Mouse (Mus musculus) lung, adult 2 months (tissue): ENCODE results near the gene Fbxo39.

ENCODE experiments used
- CTCF ChIP-seq: fragments of 200-500 bp; IDR thresholded peaks from 2 replicates; pipeline ENCODE4 v1.5.1; 2011; ENCODE audit warnings: mild to moderate bottlenecking, low read length, control low read depth; ENCODE audit not compliant: insufficient read depth
- POLR2A ChIP-seq: fragments of 200-500 bp; IDR thresholded peaks from 2 replicates; pipeline ENCODE4 v1.6.1; 2011; ENCODE audit warnings: low read depth, mild to moderate bottlenecking, control low read depth, low read length, borderline replicate concordance; ENCODE audit errors: extremely low read depth

DNA sequence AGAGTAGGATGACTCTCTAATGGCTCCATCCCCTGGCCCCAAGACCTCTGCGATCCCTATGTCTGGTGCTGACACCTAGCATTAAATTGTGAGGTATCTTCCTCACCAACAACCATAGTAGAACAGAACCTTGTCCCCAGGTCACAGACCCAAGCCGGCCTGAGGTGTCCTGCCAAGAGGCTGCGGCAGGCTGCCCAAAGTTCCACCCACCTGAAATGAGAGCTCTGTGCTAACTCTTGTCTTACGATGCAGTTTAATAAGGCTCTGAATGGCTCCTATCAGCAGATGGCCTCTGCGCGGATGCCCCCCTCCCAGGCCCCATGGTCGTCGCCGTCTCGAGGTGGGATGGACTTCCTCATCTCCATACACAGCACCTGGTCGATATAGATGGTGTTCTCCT, 30.2 kb downstream of the Fbxo39 start:
- no peak for TF ChIP-seq CTCF
- no peak for TF ChIP-seq POLR2A
